Mouse (Mus musculus): ENCODE data around the gene Tspan8.

GRCm38 (mm10) chr10:115897235-115897634, 80.6 kb downstream of the Tspan8 start:
- TF ChIP-seq CTCF (IDR thresholded peaks at IDR 0.05; ENCODE audit: borderline replicate concordance, control insufficient read depth, extremely low read depth, insufficient read depth, low read length, poor library complexity) (no peak), POLR2A (IDR thresholded peaks at IDR 0.05; ENCODE audit: control insufficient read depth, extremely low read depth, insufficient read depth, low read length, poor library complexity) (no peak)
